Mouse (Mus musculus) right cerebral cortex, adult 2 months (tissue): Measurements from ENCODE around the gene Stk10.

Experiments
- DNase-seq, 2 experiments: peaks; one replicate each; pipeline ENCODE4 v3.0.0; 2021 to 2022; ENCODE audit warnings: low spot score in 2 of 2

Gene Stk10

DNA sequence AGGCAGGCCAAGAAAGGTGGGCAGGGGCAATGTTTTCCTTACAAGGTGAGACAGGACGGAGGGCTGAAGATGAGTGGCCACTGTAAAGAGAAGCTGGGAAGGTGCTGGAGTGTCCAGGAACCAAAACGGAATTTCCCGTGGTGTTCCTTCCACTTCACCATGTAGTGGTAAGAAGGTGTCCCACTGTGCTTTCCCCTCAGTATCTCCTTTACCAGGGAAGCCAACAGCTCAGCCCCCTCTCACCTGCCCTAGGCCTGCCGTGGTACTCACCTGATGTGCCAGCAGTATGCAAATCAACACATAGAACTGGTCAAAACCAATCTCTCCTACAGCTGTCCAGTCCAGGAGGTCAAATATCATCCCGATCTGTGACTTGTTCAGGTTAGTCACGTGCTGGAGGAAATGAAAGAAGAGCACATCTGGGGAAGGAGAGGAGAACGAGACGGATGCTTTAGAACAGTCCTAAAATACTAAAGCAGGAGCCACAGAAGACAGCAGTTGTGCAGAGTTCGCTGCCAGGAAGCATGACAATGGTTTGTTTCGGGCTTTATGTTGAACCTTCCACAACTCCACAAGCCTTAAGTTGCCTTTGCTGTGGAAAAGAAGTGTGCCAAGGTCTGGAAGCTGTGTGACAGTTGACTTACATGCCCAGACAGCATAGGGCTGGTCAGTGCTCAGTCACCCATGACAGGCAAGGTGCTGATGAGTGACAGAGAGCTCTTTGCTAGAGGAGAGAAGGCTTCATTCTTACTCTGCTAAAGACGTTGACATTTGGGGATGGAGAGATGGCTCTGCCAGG, 8.8 kb upstream of the Stk10 start:
- no peak for DNase-seq

DNA sequence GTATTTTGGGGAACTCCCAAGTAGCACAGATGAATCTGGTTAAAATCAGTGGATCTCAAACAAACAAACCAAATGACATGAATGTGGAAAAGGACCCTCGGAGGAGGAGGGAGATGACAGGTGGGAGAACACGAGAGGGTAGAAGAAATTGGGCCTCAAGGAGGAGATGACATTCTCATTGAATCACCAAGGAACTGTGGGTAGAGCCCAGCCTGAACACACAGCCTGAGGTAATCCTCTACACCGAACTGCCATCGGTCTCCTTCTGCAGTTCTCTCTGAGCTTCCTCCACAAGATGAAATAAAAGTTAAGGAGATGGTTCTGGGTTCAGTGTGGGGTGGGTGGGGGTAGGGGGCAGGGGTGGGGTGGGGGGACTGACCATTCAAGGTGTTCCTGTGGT, 6.1 kb upstream of the Stk10 start:
- no peak for DNase-seq

- no peak for DNase-seq
Observed at GRCm38 (mm10) chr11:32530151-32530550, 3.0 kb upstream of the Stk10 start.

DNA sequence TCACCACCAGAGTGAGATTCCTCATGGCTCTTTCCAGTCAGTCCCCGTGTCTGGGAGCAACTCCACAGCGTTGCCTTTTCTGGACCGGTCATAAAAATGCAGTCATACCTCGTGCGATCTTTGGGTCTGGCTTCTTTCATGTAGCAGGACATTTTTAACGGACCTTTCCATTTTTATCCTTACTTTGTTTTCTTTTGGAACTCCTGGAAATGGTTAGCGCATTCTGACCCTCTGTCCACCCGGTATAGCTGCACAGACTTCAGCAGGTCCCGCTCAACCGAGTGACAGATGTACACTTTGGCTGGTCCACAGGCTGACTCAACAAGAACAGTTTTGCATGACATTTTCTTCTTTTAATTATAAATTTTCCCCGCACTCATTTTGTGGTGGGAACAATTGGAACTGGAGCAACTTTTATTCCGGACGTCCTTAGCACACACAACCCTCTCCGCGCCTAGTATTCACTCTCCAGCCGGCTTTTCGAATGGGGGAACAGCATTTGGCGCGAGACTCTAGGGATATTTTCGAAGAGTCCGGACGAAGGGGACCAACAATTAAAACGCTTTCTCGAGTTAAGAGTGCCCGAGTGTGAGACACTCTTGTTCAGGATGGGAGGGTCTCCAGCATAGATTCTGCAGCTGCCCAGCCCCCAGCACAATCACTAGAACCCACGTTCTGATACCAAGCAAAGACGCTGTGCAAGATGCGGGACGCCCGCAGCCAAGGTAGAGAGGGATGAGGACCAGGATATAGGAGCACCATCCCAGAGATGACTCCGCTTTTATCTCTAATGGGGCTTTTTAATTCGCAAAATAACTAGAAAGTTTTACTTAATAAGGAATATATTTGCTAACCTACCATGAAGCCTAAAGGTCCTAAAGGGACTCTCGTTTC, 987 bp upstream of the Stk10 start, which contains the start of gene Efcab9:
Gene Efcab9 (minus strand): TSS at position 211 of the 894 bp plus-strand sequence.
- peak in 1 of 2 experiments; percentile 29 for DNase-seq

GRCm38 (mm10) chr11:32533482-32534261, 567 bp downstream of the Stk10 start:
- DNase-seq = peak; percentile 47 to 56

GRCm38 (mm10) chr11:32534453-32535075, 1.5 kb downstream of the Stk10 start:
- DNase-seq = no peak

DNA sequence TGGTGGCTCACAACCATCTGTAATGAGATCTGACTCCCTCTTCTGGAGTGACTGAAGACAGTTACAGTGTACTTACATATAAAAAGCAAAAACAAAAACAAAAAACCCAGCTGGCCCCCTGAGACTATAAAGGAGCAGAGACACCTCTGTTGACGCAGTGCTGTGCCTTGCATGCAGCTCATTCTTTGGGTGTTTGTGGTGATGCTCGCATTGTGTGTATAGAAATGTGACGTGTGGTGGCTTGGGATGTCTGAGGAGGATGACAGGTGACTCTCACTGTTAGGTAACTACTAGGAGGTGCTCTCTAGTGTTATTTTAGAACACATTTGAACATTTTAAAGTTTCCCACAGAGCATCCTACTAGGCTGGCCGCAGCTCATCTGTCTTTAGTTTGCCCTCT, 2.5 kb downstream of the Stk10 start:
- no peak for DNase-seq

- DNase-seq = no peak
Observed at GRCm38 (mm10) chr11:32536954-32537353, 3.8 kb downstream of the Stk10 start.

DNA sequence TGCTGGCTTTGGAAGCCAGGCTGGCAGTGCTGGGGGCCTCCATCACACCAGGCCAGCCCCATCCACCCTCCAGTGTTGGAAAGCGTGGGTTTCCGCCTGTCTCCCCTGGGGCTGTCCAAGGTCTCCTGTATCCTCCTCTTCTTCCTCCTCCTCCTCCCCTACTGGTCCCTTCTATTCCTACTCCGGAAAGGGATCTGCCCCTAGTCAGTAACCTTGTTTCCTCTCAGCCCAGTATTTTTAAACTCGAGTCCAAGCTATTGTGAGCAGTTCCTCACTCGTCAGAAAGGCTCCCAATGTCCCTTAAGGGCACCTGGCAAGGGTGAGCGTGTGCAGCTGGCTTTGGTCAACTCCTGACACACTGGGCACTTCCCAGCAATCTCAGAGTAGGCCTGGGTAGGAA, 5.3 kb downstream of the Stk10 start:
- no peak for DNase-seq

DNA sequence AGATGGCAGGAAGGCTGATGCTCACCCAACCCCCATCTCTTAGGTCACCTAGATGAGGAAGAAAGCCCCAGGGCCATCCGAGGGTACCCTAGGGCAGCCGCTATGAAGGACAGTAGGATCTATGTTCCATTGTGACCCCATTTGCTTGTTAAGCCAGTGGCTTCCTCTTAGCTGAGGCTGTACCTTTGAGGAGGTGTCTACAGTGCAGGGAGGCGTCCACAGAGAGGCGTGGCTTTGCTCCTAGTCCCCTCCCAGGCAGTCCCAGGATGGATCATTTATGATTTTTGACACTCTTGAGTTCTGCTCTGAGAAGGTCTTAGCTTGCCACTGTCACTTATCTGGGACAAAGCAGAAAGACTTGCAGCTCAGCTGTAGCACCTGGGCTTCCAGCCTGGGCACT, 5.7 kb downstream of the Stk10 start:
- DNase-seq = no peak

DNA sequence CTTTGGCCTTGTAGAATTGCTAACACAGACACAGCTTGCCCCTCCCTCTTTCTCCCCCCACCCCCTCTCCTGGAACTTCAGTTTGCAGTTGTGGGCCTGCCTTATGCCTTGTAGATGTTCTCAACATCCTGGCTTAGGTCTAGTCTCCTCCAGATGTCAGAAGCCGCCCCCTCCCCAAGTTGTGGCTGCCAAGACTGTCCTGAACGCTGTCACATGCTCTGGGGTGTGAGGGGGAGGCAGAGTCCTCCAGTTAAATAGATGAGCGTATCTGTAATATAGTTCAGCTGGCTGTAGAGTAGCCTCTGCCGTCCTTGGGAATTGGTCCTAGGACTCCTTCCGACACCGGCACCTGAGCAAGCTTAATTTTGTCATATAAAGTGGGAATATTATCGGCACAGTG, 6.6 kb downstream of the Stk10 start:
- no peak for DNase-seq

DNA sequence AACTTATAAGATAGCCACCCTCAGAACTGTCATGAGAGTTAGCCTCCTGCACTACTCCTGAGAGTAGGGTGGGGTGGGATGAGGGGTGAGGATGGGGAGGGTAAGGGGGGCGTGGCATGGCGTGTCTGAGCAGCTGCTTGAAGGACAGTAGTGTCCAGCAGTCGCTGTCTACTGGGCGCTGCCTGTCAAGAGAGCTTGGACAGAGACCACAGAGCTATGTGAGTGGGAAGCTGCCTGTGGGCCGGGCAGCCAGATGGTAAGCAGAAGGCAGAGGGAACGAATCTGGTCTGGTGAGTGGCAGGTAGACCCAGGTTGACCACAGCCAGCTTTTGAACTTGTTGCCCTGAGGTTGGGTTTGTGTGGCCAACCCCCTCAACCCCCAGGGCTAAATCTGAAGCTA, 7.4 kb downstream of the Stk10 start:
- DNase-seq = no peak

DNA sequence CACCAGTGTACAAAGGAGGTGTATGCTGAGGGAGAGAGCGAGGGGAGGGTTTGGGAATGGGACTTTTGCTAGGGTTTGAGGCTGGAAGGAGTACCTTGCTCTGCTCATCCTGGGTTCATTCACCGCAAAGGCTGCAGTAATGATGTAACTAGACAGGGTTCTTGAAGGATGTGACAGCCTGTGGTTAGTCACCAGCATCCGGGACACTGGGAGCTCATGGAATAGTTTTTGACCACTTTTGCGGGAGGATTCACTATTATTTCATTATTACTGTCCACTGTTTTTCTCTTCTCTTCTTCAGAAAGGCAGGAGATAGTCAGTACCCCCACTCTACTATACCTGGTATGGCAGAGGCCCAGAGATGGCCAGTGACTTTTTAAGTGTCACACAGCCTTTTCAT, 9.1 kb downstream of the Stk10 start:
- no peak for DNase-seq

DNA sequence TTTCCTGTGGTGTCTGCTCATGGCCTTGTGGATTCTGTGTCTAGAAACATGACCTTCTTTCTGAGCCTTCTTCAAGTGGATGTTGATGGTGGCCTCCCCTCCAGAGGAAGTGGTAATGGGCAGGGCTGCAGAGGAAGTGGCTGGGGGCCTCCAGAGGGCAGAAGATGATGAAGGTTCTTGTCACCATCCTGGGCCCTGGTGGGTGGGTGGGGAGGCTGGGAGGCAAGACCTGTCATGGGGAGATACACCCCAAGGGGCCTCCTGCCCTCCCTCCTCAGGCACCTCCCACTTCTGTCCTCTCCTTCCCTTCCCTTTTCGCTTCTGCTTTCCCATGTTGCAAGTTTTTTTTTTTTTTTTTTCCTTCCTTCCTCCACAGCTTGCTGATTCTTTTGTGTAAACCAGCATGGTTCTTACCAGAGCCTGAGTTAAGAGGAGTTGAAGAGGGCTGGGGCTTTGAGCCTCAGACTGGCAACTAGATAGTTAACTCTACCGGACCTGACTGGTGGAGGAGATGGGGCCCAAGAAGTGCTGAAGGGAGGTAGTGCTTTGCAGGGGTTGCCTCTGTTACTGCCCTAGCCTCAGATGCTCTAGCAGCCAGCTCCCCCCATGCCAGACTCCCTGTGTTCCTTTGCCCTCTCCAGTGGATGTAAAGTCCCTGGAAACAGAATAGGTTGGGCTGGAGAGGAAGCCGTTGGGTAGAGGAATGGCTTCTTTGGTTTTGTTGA, 9.7 kb downstream of the Stk10 start:
- DNase-seq = no peak

DNA sequence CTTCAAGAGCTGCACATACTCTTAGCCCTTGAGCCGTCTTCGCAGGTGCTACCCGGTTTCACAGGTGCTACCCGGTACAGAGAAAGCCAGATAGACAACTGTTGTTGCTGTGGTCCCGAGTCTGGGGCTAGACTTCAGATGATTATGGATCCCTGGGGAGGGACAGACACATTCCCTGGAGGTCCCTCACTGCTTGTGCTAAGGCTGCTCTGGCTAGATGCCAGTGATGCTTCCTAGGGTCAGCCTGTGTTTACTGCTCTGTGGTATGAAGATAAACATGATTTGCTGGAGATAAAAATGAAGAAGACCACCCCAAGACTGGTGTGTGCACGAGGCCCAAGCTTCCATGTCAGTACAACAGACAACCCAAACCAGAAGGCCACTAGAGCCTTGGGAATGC, 10.9 kb downstream of the Stk10 start:
- no peak for DNase-seq

GRCm38 (mm10) chr11:32544497-32544896, 11.4 kb downstream of the Stk10 start:
- no peak for DNase-seq

DNA sequence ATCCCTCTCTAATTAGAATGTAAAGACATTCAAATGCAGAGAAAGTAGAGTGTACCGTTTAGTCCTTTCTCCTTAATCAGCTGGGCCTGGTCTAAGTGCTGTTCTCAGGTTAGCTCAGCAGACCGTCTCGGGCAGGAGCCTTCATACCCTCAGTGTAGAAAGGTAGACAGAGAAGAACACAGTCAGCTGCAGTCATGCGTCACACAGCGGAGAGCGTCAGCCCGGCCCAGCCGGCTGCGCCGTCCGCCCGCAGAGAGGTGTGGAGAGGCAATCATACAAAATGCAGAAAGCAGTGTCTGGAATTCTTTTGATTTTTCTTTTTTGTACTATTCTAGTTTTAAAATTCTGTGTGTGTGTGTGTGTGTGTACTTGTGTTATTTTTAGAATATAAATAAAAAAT, 12.5 kb downstream of the Stk10 start:
- peak in 1 of 2 experiments; percentile 47 for DNase-seq

DNA sequence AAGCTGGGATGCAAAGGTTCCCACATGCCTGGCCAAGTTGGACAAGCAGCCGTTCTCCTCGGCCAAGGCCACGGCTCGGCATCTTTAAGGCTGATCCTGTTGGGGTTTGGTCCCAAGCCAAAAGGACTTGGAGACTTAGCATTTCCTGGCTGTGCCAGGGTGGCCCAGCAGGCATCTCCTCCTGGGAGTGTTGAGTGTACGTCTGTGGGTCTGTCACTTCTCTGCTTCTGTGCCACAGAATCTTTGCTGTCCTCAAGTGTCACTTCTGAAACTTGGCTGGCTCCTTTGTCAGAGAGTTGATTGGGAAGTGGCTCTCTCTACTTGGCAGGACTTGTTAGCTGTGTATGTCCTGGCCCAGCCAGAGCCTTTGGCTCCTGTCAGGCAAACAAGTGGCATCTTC, 13.4 kb downstream of the Stk10 start:
- no peak for DNase-seq

GRCm38 (mm10) chr11:32547391-32547947, 14.4 kb downstream of the Stk10 start:
- no peak for DNase-seq

GRCm38 (mm10) chr11:32548240-32548639, 15.1 kb downstream of the Stk10 start:
- no peak for DNase-seq

DNA sequence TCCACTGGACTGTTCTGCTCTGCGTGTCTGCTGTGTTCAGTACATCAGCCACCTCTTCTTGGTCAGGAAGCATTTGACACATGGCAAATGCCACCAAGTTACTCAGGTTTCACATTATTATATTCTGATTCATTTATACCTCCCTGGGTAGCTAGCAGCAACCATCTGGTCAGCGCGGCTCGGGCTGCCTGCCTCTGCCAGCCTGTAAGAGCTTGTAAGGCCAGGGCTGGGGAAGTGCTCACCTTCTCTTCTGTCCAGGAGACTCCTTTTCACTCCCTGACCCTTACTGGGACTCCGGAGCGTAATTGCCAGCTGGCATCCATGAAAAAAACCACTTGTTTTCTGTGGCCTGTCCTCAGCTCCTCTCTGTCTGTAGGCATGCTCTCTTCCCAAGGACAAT, 16.1 kb downstream of the Stk10 start:
- no peak for DNase-seq
